Mouse (Mus musculus): ENCODE measurements around the gene Rnf141. TPM values are rescaled to one million over a fixed set of nuclear protein-coding genes. Genes with fewer than 3 reads are reported as not detected.
A peak's percentile ranks its signal among the peaks of the same experiment; 100 is the strongest.

Rnf141 gene
- polyA plus RNA-seq, 1 experiment from 2014 or later: 30.0 TPM

DNA sequence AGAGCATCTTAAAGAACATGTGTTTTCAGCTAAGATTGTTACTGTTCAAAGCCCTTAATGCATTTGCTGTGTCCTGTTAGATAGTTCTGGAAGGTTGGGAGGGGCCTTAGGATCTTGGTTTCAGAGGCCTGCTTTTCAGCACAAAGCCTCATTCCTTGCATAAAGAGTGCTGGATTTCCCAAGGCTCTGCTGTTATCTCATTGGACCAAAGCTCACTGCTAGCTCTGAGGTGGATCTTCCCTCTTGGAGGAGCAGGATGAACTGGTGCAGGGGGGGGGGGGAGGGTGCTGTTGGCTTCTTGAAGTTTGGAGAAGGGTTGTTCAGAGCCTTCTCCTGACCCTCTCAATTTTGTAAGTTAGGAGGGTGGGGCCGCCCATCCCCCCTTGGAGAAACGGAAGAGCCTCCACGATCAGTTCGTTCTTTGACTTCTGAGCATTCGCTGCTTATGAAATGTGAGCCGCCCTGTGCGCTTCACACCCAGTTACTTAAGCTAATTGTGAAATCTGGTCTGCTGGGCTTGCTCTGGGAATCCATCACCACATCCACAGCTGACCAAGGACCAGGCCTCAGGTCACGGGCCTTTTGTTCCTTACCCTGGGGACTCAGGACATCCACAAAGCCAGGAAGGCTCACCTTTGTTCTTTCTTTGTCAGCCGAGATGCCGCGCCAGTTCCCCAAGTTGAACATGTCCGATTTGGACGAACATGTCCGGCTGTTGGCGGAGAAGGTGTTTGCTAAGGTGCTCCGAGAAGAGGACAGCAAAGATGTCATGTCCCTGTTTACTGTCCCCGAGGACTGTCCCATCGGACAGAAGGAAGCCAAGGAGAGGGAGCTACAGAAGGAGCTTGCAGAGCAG lies 66.9 kb downstream of the Rnf141 start:
- Histone ChIP-seq H3K27ac (no peak overlapping the region), H3K27me3 (no peaks in the 10 kb centered on the region), H3K36me3 (no peaks in the 10 kb centered on the region), H3K4me2 (no peak overlapping the region), H3K9me3 (replicated peaks) (no peaks in the 10 kb centered on the region), H3K4me1 (replicated peaks) (peaks cover 39% of the 10 kb centered on the region), H3K9ac (no peak overlapping the region), H3K4me3 (no peak overlapping the region)
- ATAC-seq (replicated peaks; ENCODE audit: insufficient number of reproducible peaks, insufficient read depth, low FRiP score, low read depth): no peak
- 88% methylated on average over 18 of the region's 18 CpGs for WGBS

GRCm38 (mm10) chr7:110774674-110775073 lies 69.6 kb downstream of the Rnf141 start:
- H3K27me3 ChIP-seq: no peaks in the 10 kb centered on the region
- H3K4me1 ChIP-seq (replicated peaks): peaks cover 34% of the 10 kb centered on the region
- no peak for ATAC-seq (replicated peaks; ENCODE audit: insufficient number of reproducible peaks, insufficient read depth, low FRiP score, low read depth)
- H3K4me3 ChIP-seq: no peak overlapping the region
- H3K9me3 ChIP-seq (replicated peaks): no peaks in the 10 kb centered on the region
- H3K36me3 ChIP-seq: no peaks in the 10 kb centered on the region
- H3K27ac ChIP-seq: no peak overlapping the region
- WGBS: 62% methylated on average over 8 of the region's 8 CpGs
- no peak overlapping the region for H3K9ac ChIP-seq
- peak overlapping the region; percentile 57; the same call in 1 of the 2 replicates for H3K4me2 ChIP-seq

GRCm38 (mm10) chr7:110774077-110774476 lies 70.2 kb downstream of the Rnf141 start:
- peaks cover 40% of the 10 kb centered on the region for H3K4me1 ChIP-seq (replicated peaks)
- H3K4me2 ChIP-seq: peak overlapping the region; percentile 57
- H3K27ac ChIP-seq: peak overlapping the region; percentile 77
- peak overlapping the region; percentile 23 for H3K4me3 ChIP-seq
- H3K36me3 ChIP-seq: no peaks in the 10 kb centered on the region
- H3K9ac ChIP-seq: no peak overlapping the region
- H3K9me3 ChIP-seq (replicated peaks): no peaks in the 10 kb centered on the region
- ATAC-seq (replicated peaks; ENCODE audit: insufficient number of reproducible peaks, insufficient read depth, low FRiP score, low read depth): no peak
- H3K27me3 ChIP-seq: no peaks in the 10 kb centered on the region
- WGBS: 54% methylated on average over 1 of the region's 1 CpGs

DNA sequence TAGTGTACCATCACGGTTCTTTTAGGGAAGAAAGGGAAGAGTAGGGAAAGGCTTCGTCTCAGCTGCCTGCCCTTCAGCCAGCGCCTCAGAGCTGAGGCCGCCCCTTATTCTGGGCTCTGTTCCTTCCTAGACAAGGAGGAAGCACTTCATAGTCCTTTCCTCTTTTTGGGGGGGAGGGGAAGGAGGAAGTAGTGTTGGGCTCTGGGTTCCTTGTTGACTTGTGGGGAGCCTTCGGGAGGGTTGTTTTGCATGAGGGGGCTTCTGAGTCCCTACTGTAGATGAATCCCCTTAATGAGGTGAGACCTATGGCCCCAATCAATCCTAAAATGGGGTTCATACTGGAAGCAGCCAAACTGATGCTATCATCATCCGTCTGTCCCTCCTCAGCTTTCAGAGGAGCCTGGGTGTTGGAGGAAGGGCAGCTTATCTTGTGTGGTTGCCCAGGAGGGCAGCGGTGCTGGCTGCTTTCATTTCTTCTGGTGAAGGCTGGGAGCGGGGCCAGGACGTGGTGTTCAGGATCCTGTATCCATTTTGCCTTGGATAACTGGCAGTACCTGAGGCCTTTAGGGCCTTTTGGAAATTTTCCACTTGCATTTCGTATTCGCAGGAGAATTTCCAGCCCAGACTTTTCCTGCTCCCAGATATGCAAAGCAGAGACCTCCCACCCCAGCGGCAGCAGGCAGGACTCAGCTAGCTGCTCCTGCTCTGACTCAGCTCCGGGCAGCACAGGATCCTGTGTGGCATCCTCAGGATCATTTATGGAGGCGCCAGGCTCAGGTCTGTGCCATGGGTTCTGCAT lies 70.9 kb downstream of the Rnf141 start:
- 21% methylated on average over 14 of the region's 14 CpGs for WGBS
- Histone ChIP-seq H3K27me3 (no peaks in the 10 kb centered on the region), H3K36me3 (no peaks in the 10 kb centered on the region), H3K4me2 (peak overlapping the region; percentile 57), H3K4me1 (replicated peaks) (peaks cover 43% of the 10 kb centered on the region), H3K27ac (peak overlapping the region; percentile 77), H3K9ac (no peak overlapping the region), H3K9me3 (replicated peaks) (no peaks in the 10 kb centered on the region), H3K4me3 (peak overlapping the region; percentile 23)
- peak; percentile 64 for ATAC-seq (replicated peaks; ENCODE audit: insufficient number of reproducible peaks, insufficient read depth, low FRiP score, low read depth)

DNA sequence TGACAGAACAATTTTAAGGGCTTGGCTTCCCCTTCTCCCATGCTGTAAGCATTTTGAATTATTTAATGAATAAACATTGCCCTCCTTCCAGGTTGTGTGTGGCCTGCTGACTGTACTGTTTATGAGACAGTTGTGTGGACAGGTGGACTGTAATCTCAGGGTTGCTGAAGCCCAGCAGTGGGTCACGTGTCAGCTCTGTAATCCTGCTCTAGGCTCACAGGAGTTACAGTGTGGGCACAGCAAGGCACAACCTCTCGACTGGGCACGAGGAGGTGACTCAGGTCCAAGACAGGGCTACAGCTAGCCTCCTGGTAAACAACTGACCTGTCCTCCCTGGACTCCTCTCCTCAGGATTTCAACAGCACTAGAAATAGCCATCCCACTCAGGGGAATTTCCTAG lies 71.9 kb downstream of the Rnf141 start:
- H3K9me3 ChIP-seq (replicated peaks): no peaks in the 10 kb centered on the region
- no peak overlapping the region for H3K27ac ChIP-seq
- no peaks in the 10 kb centered on the region for H3K36me3 ChIP-seq
- no peak for ATAC-seq (replicated peaks; ENCODE audit: insufficient number of reproducible peaks, insufficient read depth, low FRiP score, low read depth)
- 65% methylated on average over 3 of the region's 3 CpGs for WGBS
- H3K27me3 ChIP-seq: no peaks in the 10 kb centered on the region
- H3K4me2 ChIP-seq: no peak overlapping the region
- no peak overlapping the region for H3K4me3 ChIP-seq
- peaks cover 48% of the 10 kb centered on the region for H3K4me1 ChIP-seq (replicated peaks)
- H3K9ac ChIP-seq: no peak overlapping the region

DNA sequence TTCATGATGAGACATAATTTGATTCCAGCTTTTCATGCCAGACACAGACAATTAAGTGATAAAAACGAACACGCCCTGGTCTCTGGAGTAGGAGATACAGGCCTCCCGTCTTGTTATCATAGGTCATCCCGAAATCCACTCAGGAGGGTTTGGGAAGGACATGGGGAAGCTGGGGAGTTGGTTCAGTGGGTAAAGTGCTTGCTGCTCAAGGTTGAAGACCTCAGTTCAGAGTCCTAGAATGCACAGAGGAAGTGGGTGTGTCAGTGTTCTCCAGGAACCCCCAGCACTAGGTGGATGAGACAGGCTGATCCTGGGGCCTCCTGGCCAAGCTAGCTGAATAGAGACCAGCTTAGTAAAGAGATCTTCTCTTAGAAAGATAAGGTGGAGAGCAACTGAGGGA lies 73.3 kb downstream of the Rnf141 start:
- Histone ChIP-seq H3K4me3 (no peak overlapping the region), H3K9me3 (replicated peaks) (no peaks in the 10 kb centered on the region), H3K4me2 (no peak overlapping the region), H3K36me3 (no peaks in the 10 kb centered on the region), H3K27ac (no peak overlapping the region), H3K9ac (no peak overlapping the region), H3K4me1 (replicated peaks) (peaks cover 48% of the 10 kb centered on the region), H3K27me3 (no peaks in the 10 kb centered on the region)
- no peak for ATAC-seq (replicated peaks; ENCODE audit: insufficient number of reproducible peaks, insufficient read depth, low FRiP score, low read depth)
- 77% methylated on average over 4 of the region's 4 CpGs for WGBS

DNA sequence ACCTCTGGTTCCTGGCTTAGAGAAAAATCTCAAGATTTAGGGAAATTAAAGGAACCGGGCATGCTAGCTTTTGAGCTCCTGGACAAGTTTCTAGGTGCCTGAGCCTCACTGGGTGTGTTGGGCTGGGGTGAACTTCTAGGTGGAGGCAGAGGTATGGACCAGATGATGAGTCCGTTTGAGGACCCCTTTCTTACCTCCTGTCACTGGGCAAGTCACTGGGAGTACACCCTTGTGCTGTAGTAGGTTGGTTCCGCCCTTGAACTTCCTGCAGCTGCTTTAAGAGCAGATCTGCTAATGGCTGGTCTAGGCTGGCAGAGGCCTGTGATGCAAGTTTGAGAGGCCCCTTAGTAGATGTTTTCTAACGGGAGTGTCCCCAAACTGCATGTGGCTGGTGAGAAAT lies 75.2 kb downstream of the Rnf141 start:
- H3K9ac ChIP-seq: peak overlapping the region; percentile 68
- 41% methylated on average over 4 of the region's 4 CpGs for WGBS
- H3K9me3 ChIP-seq (replicated peaks): no peaks in the 10 kb centered on the region
- peak overlapping the region; percentile 26; the same call in 1 of the 2 replicates for H3K27ac ChIP-seq
- no peaks in the 10 kb centered on the region for H3K27me3 ChIP-seq
- 0 out of 2 replicates have a peak, but pooled peaks have one; percentile 12 for ATAC-seq (replicated peaks; ENCODE audit: insufficient number of reproducible peaks, insufficient read depth, low FRiP score, low read depth)
- H3K4me1 ChIP-seq (replicated peaks): peaks cover 39% of the 10 kb centered on the region
- peak overlapping the region; percentile 86 for H3K4me2 ChIP-seq
- H3K36me3 ChIP-seq: no peaks in the 10 kb centered on the region
- peak overlapping the region; percentile 54 for H3K4me3 ChIP-seq

GRCm38 (mm10) chr7:110768451-110769064 lies 75.7 kb downstream of the Rnf141 start:
- Histone ChIP-seq H3K27ac (peak overlapping the region; percentile 26), H3K4me3 (peak overlapping the region; percentile 54), H3K4me1 (replicated peaks) (peaks cover 33% of the 10 kb centered on the region), H3K4me2 (peak overlapping the region; percentile 86), H3K9me3 (replicated peaks) (no peaks in the 10 kb centered on the region), H3K9ac (peak overlapping the region; percentile 68), H3K27me3 (no peaks in the 10 kb centered on the region), H3K36me3 (no peaks in the 10 kb centered on the region)
- WGBS: under 1% methylated on average over 61 of the region's 61 CpGs
- ATAC-seq (replicated peaks; ENCODE audit: insufficient number of reproducible peaks, insufficient read depth, low FRiP score, low read depth): peak; percentile 52

GRCm38 (mm10) chr7:110768001-110768400 lies 76.3 kb downstream of the Rnf141 start, which contains the start of gene Ampd3:
Gene Ampd3, plus strand, starts transcription at chr7:110768206.
- no peaks in the 10 kb centered on the region for H3K27me3 ChIP-seq
- peak within 1 kb of the TSS; percentile 68 for H3K9ac ChIP-seq
- ATAC-seq (replicated peaks; ENCODE audit: insufficient number of reproducible peaks, insufficient read depth, low FRiP score, low read depth): no peak
- no peaks in the 10 kb centered on the region for H3K36me3 ChIP-seq
- WGBS: 26% methylated on average over 16 of the region's 16 CpGs
- peak within 1 kb of the TSS; percentile 26 for H3K27ac ChIP-seq
- H3K4me3 ChIP-seq: peak within 1 kb of the TSS; percentile 54
- no peaks in the 10 kb centered on the region for H3K9me3 ChIP-seq (replicated peaks)
- H3K4me2 ChIP-seq: peak within 1 kb of the TSS; percentile 86
- peaks cover 28% of the 10 kb centered on the region for H3K4me1 ChIP-seq (replicated peaks)

DNA sequence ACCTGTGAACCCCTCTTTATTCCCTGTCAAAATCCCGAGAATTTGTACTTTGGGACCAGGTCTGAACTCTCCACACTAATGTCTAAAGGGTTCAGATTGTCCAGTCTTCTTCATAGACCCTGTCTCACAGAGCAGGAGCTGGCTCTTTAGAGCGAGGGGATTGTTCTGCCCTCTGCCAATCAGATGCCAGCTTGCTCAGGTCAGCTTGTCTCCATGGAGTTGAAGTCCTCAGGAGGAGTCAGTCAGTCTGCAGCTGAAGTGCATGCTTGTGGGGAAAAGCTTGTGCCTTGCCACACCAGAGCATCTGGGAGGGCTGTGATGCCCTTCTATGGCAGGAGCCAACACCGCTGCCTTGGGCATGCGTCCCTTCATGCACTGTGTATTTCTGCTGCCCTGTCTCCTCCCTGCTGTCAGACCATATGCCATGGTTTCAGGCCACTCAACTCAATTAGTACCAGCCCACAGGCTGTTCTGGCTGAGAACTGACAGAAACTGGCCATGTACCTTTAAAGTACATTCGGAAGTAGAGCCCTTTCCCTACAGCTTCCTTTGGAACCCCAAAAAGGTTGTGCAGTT lies 81.6 kb downstream of the Rnf141 start:
- H3K27me3 ChIP-seq: no peaks in the 10 kb centered on the region
- peaks cover 2% of the 10 kb centered on the region for H3K4me1 ChIP-seq (replicated peaks)
- H3K4me3 ChIP-seq: no peak overlapping the region
- ATAC-seq (replicated peaks; ENCODE audit: insufficient number of reproducible peaks, insufficient read depth, low FRiP score, low read depth): no peak
- H3K9me3 ChIP-seq (replicated peaks): no peaks in the 10 kb centered on the region
- H3K9ac ChIP-seq: no peak overlapping the region
- WGBS: 73% methylated on average over 5 of the region's 5 CpGs
- H3K36me3 ChIP-seq: no peaks in the 10 kb centered on the region
- no peak overlapping the region for H3K27ac ChIP-seq
- no peak overlapping the region for H3K4me2 ChIP-seq

- Histone ChIP-seq H3K36me3 (no peaks in the 10 kb centered on the region), H3K4me1 (replicated peaks) (0 out of 2 replicates have a peak, but pooled peaks cover 2% of the 10 kb centered on the region), H3K27me3 (no peaks in the 10 kb centered on the region), H3K9me3 (replicated peaks) (no peaks in the 10 kb centered on the region), H3K4me2 (no peak overlapping the region), H3K27ac (no peak overlapping the region), H3K9ac (no peak overlapping the region), H3K4me3 (no peak overlapping the region)
- no peak for ATAC-seq (replicated peaks; ENCODE audit: insufficient number of reproducible peaks, insufficient read depth, low FRiP score, low read depth)
- 56% methylated on average over 2 of the region's 2 CpGs for WGBS
Measured at GRCm38 (mm10) chr7:110756440-110756839, 87.8 kb downstream of the Rnf141 start.
